Mouse (Mus musculus): ENCODE results near the gene Nexmif.

DNA sequence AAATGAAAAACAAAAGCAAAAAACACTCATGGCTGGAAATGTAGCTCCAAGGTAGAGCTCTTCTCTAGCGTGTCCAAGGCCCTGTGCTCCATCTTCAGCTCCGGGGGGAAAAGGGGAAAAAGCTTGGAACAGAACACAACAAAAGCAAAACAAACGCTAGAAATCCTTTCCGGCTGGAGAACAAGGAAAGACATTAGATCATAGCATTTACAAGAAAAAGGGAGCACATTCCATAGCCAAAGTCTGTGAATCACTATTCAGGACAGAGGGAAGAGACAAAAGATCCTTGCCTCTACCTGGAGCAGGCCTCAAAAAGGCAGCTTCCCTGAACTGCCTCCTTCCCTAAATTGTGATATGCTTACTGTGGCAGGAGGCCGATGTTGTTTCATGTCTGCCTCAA, 4.4 kb downstream of the Nexmif start:
- TF ChIP-seq CTCF (IDR thresholded peaks at IDR 0.05; ENCODE audit: control insufficient read depth, insufficient read depth, low read length) (no peak), POLR2A (IDR thresholded peaks at IDR 0.05; ENCODE audit: borderline replicate concordance, control insufficient read depth, low read depth, low read length) (no peak)

All from bone marrow, adult 2 months (tissue).